Mouse (Mus musculus) stomach, embryonic 15.5 days (tissue): ENCODE results near the gene Agps. TPM values are rescaled to one million over a fixed set of nuclear protein-coding genes. Genes with fewer than 3 reads are reported as not detected.
"Not testable (repeated sequence)": the region's sequence is repeated elsewhere in the genome, so short reads cannot be mapped to it uniquely, and the experiment has no call there.

Experiments
- ATAC-seq: fragments of 200-750 bp; cut with Nextera tagmentation; 2 replicates; pipeline ENCODE4 v1.8.0; 2017; ENCODE audit warnings: low read depth, moderate number of reproducible peaks, moderate TSS enrichment; ENCODE audit not compliant: insufficient read depth, low FRiP score
- H3K27ac ChIP-seq: fragments of 300-500 bp; sonication (generic); 2 replicates; pipeline ENCODE4 v1.5.1; 2015; ENCODE audit warnings: mild to moderate bottlenecking, inconsistent platforms
- H3K27me3 ChIP-seq: fragments of 300-500 bp; sonication (generic); replicated peaks from 2 replicates; pipeline ENCODE4 v1.6.1; 2015; ENCODE audit warnings: inconsistent platforms
- H3K36me3 ChIP-seq: fragments of 300-500 bp; sonication (generic); 2 replicates; pipeline ENCODE4 v1.6.1; 2015; ENCODE audit warnings: inconsistent platforms
- H3K4me1 ChIP-seq: fragments of 300-500 bp; sonication (generic); 2 replicates; pipeline ENCODE4 v1.6.1; 2015; ENCODE audit warnings: inconsistent platforms
- H3K4me2 ChIP-seq: fragments of 300-500 bp; sonication (generic); 2 replicates; pipeline ENCODE4 v1.6.1; 2015; ENCODE audit warnings: mild to moderate bottlenecking, inconsistent platforms
- H3K4me3 ChIP-seq: fragments of 300-500 bp; sonication (generic); replicated peaks from 2 replicates; pipeline ENCODE4 v1.5.1; 2015; ENCODE audit warnings: inconsistent platforms
- H3K9ac ChIP-seq: fragments of 300-500 bp; sonication (generic); 2 replicates; pipeline ENCODE4 v1.6.1; 2015; ENCODE audit warnings: inconsistent platforms
- H3K9me3 ChIP-seq: fragments of 300-500 bp; sonication (generic); 2 replicates; pipeline ENCODE4 v1.6.1; 2016; ENCODE audit warnings: inconsistent platforms
- WGBS: fragments of 180-500 bp; shearing (Covaris S2); methylation state at CpG from one replicate; pipeline ENCODE4 v1.1.7; 2015; 5-methylcytosine and 5-hydroxymethylcytosine counted together
- polyA plus RNA-seq: library from polyadenylated mRNA; unstranded; fragments of >200 nt; fragmentation: Nextera tagmentation; extraction: Ambion mirVana; gene quantifications from 2 replicates; pipeline ENCODE4 v1.2.1, GENCODE M21; 2015

Gene Agps
- polyA plus RNA-seq, 1 experiment from 2014 or later, result 29.8 TPM

- Histone ChIP-seq H3K4me2 (peak overlapping the region; percentile 56), H3K4me1 (peaks cover 10% of the 10 kb centered on the region; the same call in 1 of the 2 replicates), H3K4me3 (peak overlapping the region; percentile 54)
- H3K9me3 ChIP-seq, H3K27ac ChIP-seq, H3K36me3 ChIP-seq, ATAC-seq, H3K27me3 ChIP-seq, H3K9ac ChIP-seq: not testable (repeated sequence)
- 65% methylated on average over 15 of the region's 17 CpGs for WGBS
These were observed 105.6 kb downstream of the Agps start for GRCm38 (mm10) chr2:75937520-75938116.

- Histone ChIP-seq H3K4me1 (peaks cover 5% of the 10 kb centered on the region; the same call in 1 of the 2 replicates), H3K4me2 (peak within 1 kb of the TSS; percentile 56), H3K27ac (peak within 1 kb of the TSS; percentile 81), H3K27me3 (no peaks in the 10 kb centered on the region), H3K36me3 (no peaks in the 10 kb centered on the region), H3K9ac (0 out of 2 replicates have a peak within 1 kb of the TSS, but pooled peaks have one; percentile 22), H3K4me3 (peak within 1 kb of the TSS; percentile 54), H3K9me3 (no peaks in the 10 kb centered on the region)
- WGBS, result 3% methylated on average over 39 of the region's 42 CpGs
- peak; percentile 77 for ATAC-seq
These were observed 106.4 kb downstream of the Agps start, which contains the start of gene Ttc30b for GRCm38 (mm10) chr2:75938117-75939063. Ttc30b (minus strand) TSS chr2:75938585.

GRCm38 (mm10) chr2:75950685-75951084 is 118.7 kb downstream of the Agps start:
- no peak overlapping the region for H3K9ac ChIP-seq
- no peaks in the 10 kb centered on the region for H3K27me3 ChIP-seq
- H3K4me2 ChIP-seq, result no peak overlapping the region
- H3K27ac ChIP-seq, result no peak overlapping the region
- no peak overlapping the region for H3K4me3 ChIP-seq
- ATAC-seq, result no peak
- 86% methylated on average over 8 of the region's 8 CpGs for WGBS
- H3K4me1 ChIP-seq, result no peaks in the 10 kb centered on the region
- no peaks in the 10 kb centered on the region for H3K9me3 ChIP-seq
- no peaks in the 10 kb centered on the region for H3K36me3 ChIP-seq

DNA sequence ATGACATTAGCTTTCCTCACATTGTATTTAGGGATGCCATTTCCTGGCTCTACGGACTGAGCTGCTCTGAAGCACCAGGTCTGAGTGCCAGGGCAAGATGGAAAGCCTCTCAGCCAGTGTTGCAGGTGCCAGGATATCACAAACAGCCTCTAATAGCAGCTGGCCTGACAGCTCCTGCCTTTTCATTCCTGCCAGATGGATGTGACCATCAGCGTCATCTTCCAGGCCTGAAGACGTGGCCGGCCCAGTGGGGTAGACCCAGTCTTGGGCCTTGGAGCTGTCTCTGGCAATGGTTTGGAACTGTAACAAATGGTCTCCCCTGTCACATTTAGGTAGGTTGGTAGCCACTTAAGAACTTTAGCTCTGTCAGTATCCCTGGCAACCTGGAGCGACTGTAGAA is 121.3 kb downstream of the Agps start:
- no peak for ATAC-seq
- Histone ChIP-seq H3K4me3 (no peak overlapping the region), H3K9ac (no peak overlapping the region), H3K27ac (no peak overlapping the region), H3K36me3 (no peaks in the 10 kb centered on the region), H3K4me1 (no peaks in the 10 kb centered on the region), H3K4me2 (no peak overlapping the region), H3K27me3 (no peaks in the 10 kb centered on the region), H3K9me3 (no peaks in the 10 kb centered on the region)
- 89% methylated on average over 5 of the region's 5 CpGs for WGBS

DNA sequence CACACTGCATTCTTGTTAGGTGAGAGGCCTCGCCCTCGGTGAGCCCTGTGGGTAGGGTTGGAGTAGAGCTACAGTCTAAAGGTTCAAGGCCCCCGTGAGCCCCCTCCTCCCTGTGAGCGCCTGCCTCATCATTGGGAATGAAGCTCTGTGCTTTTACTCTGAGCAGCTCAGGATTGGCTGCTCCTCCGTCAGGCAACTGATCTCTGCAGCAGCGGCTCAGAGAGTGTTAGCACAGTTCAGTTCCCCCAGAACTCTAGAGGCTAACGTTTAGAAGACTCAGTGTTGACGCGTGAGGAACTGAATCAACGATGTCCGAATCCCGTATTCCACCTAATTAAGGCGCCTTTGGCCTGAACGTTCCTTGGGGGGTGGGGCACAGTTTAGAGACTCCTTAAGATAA is 123.7 kb downstream of the Agps start:
- H3K36me3 ChIP-seq, result no peaks in the 10 kb centered on the region
- 45% methylated on average over 14 of the region's 14 CpGs for WGBS
- no peaks in the 10 kb centered on the region for H3K27me3 ChIP-seq
- no peak overlapping the region for H3K4me2 ChIP-seq
- ATAC-seq, result peak; percentile 27; the same call in 1 of the 2 replicates
- no peak overlapping the region for H3K9ac ChIP-seq
- no peak overlapping the region for H3K27ac ChIP-seq
- no peak overlapping the region for H3K4me3 ChIP-seq
- H3K4me1 ChIP-seq, result peaks cover 11% of the 10 kb centered on the region
- H3K9me3 ChIP-seq, result no peaks in the 10 kb centered on the region

- no peaks in the 10 kb centered on the region for H3K27me3 ChIP-seq
- no peak overlapping the region for H3K9ac ChIP-seq
- no peaks in the 10 kb centered on the region for H3K36me3 ChIP-seq
- no peak for ATAC-seq
- 30% methylated on average over 18 of the region's 18 CpGs for WGBS
- no peak overlapping the region for H3K4me3 ChIP-seq
- H3K4me1 ChIP-seq, result peaks cover 20% of the 10 kb centered on the region
- H3K27ac ChIP-seq, result peak overlapping the region; percentile 78
- no peaks in the 10 kb centered on the region for H3K9me3 ChIP-seq
- peak overlapping the region; percentile 44 for H3K4me2 ChIP-seq
These were observed 127.3 kb downstream of the Agps start for GRCm38 (mm10) chr2:75959183-75959849.

DNA sequence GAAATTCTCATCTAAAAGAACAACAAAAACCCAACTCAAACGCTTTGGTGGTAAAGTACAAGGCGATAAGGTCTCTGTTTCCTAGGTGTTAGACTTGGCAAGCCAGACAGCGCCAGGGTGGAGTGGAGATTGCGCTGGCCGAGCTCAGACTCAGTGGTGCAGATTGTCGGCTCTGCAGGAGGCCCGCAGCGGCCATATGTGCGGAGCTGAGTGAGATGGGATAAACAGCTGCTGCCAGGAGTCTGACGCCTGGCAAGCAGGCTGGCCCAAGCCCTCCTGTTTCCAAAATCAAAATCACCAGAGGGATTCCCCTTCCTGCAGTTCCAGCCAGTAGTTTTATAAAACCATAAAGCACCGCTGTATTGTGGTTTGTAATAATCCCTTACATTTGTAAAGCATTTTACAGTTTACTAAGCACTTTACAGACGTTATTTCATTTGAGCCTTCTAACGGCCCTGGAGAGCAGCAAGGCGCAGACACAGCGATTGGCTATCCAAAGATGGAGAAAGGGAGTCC is 127.9 kb downstream of the Agps start:
- ATAC-seq, result no peak
- H3K36me3 ChIP-seq, result no peaks in the 10 kb centered on the region
- no peak overlapping the region for H3K4me3 ChIP-seq
- 21% methylated on average over 15 of the region's 15 CpGs for WGBS
- peak overlapping the region; percentile 78 for H3K27ac ChIP-seq
- no peaks in the 10 kb centered on the region for H3K27me3 ChIP-seq
- no peaks in the 10 kb centered on the region for H3K9me3 ChIP-seq
- no peak overlapping the region for H3K9ac ChIP-seq
- H3K4me2 ChIP-seq, result peak overlapping the region; percentile 44
- peaks cover 25% of the 10 kb centered on the region for H3K4me1 ChIP-seq

- Histone ChIP-seq H3K36me3 (no peaks in the 10 kb centered on the region), H3K4me3 (no peak overlapping the region), H3K27me3 (no peaks in the 10 kb centered on the region), H3K27ac (peak overlapping the region; percentile 78), H3K9ac (no peak overlapping the region), H3K4me1 (peaks cover 25% of the 10 kb centered on the region), H3K9me3 (no peaks in the 10 kb centered on the region), H3K4me2 (peak overlapping the region; percentile 44; the same call in 1 of the 2 replicates)
- no peak for ATAC-seq
- 58% methylated on average over 15 of the region's 15 CpGs for whole genome bisulfite sequencing
These were observed 128.7 kb downstream of the Agps start for GRCm38 (mm10) chr2:75960366-75961330.

- no peaks in the 10 kb centered on the region for H3K27me3 ChIP-seq
- H3K4me3 ChIP-seq, result no peak overlapping the region
- no peak for ATAC-seq
- H3K36me3 ChIP-seq, result no peaks in the 10 kb centered on the region
- H3K9ac ChIP-seq, result no peak overlapping the region
- H3K4me1 ChIP-seq, result peaks cover 25% of the 10 kb centered on the region
- H3K4me2 ChIP-seq, result no peak overlapping the region
- H3K9me3 ChIP-seq, result no peaks in the 10 kb centered on the region
- H3K27ac ChIP-seq, result no peak overlapping the region
- WGBS, result 71% methylated on average over 10 of the region's 10 CpGs
These were observed 131.3 kb downstream of the Agps start for GRCm38 (mm10) chr2:75963211-75963840.

DNA sequence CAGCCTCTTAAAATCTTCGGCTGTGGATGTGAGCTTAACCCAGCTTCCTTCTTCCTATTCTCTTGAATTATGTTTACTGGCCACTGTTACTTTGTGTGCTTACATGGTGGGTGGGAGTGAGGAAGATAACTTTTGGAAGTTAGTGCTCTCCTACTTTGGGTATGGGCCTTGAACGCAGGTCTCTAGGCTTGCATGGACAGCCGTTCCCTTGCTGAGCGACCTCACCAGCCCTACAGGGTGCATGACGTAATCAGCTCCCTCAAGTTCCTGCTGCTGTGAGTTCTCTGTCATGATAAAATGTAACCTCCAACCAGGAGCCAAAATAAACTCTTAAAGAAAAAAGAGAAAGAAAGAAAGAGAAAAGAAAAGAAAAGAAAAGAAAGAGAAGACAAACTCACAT is 132.1 kb downstream of the Agps start:
- peaks cover 25% of the 10 kb centered on the region for H3K4me1 ChIP-seq
- no peaks in the 10 kb centered on the region for H3K36me3 ChIP-seq
- no peaks in the 10 kb centered on the region for H3K9me3 ChIP-seq
- H3K27me3 ChIP-seq, result no peaks in the 10 kb centered on the region
- H3K4me3 ChIP-seq, result no peak overlapping the region
- no peak for ATAC-seq
- H3K27ac ChIP-seq, result no peak overlapping the region
- WGBS, result 65% methylated on average over 5 of the region's 5 CpGs
- H3K4me2 ChIP-seq, result peak overlapping the region; percentile 49
- no peak overlapping the region for H3K9ac ChIP-seq
